Mouse (Mus musculus): Measurements from ENCODE around the gene 1110017D15Rik.

1110017D15Rik gene
- long read RNA-seq, experiment 1, result 0 reads
- long read RNA-seq, experiment 2, partial matches to known transcripts, result 0 of 1 reads
- long read RNA-seq, experiment 2, other reads (novel, unspliced or antisense), result 0 of 1 reads

DNA sequence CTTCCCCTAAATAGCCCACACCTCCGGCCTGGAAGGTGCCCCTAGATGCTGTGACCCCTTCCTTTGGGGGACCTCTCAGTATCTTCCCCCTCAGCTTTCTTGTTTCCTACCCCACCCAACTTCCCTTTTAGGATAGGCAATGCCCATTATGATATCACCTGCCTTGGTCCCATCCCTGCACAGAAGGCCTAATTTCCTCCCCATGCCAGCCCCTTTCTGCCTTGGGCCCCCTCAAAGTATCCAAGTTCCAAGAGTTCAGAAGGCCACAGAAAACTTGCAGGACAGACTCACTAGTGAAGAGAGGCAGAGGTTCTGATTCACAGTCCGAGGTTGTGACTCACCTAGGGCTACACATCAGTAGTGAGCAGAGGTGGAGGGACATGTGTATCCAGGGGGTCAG, at the start of gene 1110017D15Rik:
Gene 1110017D15Rik (minus strand): TSS at position 101 of the 400 bp plus-strand sequence.
- intact Hi-C loops (cut with DNase I), result no loop called here

GRCm38 (mm10) chr4:41566123-41566522, 49.0 kb upstream of the 1110017D15Rik start:
- intact Hi-C loops (cut with DNase I), result loop anchor here (5.0 kb wide), 1 partner anchor 146 kb away; the partner anchor contains the start of gene Rpp25l

DNA sequence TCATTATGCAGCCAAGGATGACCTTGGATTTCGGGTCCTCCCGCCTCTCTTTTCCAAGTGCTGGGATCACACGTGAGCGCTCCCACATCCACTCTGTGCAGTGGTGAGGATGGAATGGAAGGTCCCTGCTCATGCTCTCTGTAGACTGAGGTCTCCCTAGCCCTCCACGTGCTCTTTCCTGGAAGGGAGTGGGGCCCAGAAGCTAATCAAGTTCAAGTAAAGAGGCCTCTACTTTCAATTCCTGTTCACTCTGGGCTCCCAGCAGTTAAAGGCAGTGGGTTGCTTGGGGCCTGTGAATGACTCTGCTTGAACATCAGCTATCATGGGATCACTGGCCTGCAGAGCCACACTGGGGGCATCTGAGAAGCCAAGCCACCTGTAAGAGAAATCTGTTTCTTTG, 46.2 kb upstream of the 1110017D15Rik start:
- intact Hi-C loops (cut with DNase I), result no loop called here

- intact Hi-C loops (cut with DNase I), result no loop called here
Observed at GRCm38 (mm10) chr4:41557092-41557491, 40.0 kb upstream of the 1110017D15Rik start.

DNA sequence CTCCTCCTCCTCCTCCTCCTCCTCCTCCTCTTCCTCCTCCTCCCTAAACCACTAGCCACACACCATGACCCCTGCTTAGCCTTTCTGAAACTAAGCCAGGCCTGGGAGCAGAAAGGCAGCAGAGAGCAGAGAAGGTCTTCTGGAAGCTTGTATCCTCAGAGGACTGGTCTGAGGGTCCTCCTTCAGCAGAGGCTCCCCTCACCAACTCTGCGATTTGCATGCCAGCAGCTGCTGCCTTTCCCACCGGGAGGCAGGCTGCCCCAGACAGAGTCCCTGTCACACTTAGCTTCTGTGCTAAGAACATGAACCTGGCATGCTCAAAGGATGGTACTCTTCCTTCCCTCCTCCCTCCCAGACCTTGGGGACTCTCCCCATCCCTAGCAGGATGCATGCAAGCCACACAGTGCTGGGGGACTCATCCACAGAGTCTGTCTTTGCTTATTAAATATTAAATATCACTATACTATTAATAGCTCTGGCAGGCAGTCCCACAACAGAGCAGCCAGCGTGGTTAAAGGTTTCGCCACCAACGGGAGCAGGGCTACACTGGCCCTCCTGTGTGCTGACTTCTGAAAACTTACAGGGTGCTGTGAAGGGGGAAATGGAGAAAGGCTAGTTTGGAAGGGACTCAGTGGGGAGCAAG, 39.3 kb upstream of the 1110017D15Rik start:
- intact Hi-C loops (cut with DNase I), result no loop called here

- intact Hi-C loops (cut with DNase I), result no loop called here
Observed at GRCm38 (mm10) chr4:41554994-41555663, 38.0 kb upstream of the 1110017D15Rik start.

DNA sequence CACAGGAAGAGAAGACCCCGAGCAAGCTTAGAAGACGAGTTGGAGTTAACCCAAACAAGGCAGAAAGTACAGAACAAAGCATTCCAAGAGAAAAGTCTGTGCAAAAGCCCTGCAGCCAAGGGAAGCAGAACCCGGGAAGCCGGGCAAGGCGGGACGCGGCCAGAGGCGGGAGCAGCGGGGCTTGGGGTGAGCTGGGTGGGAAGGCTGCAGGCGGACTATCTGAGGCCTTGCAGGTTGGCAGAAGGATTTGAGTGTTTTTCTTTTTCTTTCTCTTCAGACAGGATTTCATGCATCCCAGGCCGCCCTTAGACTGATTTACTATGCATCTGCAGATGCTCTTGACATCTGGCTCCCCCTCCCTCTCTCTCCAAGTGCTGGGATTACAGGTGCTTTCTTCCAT, 36.0 kb upstream of the 1110017D15Rik start:
- intact Hi-C loops (cut with DNase I), result loop anchor here (2.0 kb wide), 3 partner anchors 62 to 154 kb away; no protein-coding TSS in a partner anchor

DNA sequence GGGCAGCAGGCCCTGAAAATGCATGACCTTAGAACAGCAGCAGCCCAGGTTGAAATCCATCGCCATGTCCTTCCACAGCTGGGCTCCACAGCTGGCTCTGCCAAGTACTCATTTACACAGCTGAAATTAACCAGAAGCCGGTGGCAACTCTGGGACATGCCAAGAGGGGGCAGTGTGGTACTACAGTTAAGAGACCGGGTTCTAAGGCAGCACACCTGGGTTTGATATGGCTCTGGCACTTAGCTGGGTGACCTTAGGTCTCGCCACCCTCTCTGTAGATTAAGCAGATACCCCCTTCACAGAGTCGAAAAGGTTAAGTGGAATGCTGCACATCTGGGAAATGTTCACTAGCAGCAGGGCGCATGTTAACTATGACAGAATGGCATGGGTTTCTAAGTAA, 35.4 kb upstream of the 1110017D15Rik start:
- intact Hi-C loops (cut with DNase I), result loop anchor here (2.0 kb wide), 3 partner anchors 62 to 154 kb away; no protein-coding TSS in a partner anchor

DNA sequence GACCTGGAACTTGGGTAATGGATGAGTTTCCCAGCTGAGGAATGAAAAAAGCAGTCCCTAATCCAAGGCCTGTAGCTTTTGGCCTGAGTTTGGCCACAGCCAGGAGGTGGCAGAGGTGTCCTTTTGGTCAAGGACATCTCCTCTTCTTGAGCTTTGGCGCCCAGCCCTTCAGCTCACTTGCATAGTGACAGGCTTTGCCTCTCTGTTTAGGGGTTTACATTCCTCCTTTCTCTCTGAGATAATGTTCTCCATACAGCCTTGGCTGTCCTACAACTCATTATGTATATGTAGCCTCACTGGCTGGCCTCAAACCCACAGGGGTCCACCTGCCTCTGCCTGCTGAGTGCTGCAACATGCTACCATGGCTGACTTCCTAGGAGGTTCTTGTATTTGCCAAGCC, 30.0 kb upstream of the 1110017D15Rik start:
- intact Hi-C loops (cut with DNase I), result no loop called here

GRCm38 (mm10) chr4:41545985-41546384, 28.9 kb upstream of the 1110017D15Rik start:
- intact Hi-C loops (cut with DNase I), result no loop called here

DNA sequence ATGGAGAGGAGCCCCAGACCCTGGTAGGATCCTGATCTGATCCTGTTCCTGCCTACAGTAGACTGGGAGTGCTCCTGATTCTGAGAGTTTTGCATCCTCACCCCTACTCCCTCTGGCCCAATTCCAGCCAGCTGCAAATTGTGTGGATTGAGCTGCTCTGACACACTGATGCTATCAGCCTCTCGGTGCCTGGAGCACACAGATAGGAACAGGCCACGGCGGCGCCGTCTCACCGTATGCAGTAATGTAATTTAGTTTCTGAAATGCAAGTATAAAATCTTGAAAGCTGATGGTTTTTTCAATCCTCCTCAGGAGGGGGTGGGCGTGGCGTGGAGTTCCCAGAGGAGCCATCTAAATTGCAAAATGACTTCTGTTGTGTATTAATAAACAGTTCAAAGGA, 25.0 kb upstream of the 1110017D15Rik start:
- intact Hi-C loops (cut with DNase I), result no loop called here

GRCm38 (mm10) chr4:41534866-41535265, 17.7 kb upstream of the 1110017D15Rik start:
- intact Hi-C loops (cut with DNase I), result no loop called here

DNA sequence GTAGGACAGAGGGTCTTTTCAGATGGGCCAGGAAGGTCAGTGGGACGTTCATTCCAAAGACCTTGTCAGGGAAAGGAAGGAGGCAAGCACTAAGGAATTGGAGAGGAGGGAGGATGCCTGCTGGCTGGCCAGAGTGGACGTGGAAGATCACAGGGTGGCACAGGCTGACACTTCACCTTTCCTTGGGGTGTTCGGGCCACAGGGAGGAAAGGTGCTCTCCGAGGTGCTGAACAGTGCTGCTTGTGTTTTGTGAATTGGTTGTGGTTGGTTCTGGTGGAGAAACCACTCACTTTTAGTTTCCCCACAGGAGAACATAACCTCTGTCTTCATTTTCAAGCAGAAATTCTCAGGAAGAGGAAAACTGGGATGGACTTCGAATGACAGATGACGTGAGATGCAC, 15.3 kb upstream of the 1110017D15Rik start:
- intact Hi-C loops (cut with DNase I), result no loop called here

DNA sequence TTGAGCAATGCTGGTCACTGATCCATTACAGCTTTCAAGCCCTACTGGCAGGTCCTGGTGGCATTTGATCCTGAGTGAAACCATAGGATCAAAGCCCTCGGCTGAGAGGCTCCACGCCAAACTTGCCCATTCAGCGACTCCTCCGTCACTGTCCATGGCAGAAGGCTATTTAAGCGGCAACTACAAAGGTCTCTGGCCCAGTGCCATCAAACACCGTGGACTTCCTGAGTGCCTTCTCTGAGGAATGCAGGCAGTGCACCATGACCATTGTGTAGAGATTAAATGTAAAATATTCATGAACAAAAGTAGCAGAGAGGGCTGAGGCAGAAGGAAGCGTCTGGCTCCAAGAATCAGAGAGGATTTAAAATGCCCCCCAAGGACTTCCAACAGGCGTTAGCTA, 10.9 kb upstream of the 1110017D15Rik start:
- intact Hi-C loops (cut with DNase I), result no loop called here

- intact Hi-C loops (cut with DNase I), result no loop called here
Observed at GRCm38 (mm10) chr4:41527076-41527475, 9.9 kb upstream of the 1110017D15Rik start.

GRCm38 (mm10) chr4:41526553-41526952, 9.4 kb upstream of the 1110017D15Rik start:
- intact Hi-C loops (cut with DNase I), result no loop called here

- intact Hi-C loops (cut with DNase I), result loop anchor here (5.0 kb wide), 1 partner anchor 72 kb away; no protein-coding TSS in a partner anchor
Observed at GRCm38 (mm10) chr4:41524829-41525228, 7.7 kb upstream of the 1110017D15Rik start.

DNA sequence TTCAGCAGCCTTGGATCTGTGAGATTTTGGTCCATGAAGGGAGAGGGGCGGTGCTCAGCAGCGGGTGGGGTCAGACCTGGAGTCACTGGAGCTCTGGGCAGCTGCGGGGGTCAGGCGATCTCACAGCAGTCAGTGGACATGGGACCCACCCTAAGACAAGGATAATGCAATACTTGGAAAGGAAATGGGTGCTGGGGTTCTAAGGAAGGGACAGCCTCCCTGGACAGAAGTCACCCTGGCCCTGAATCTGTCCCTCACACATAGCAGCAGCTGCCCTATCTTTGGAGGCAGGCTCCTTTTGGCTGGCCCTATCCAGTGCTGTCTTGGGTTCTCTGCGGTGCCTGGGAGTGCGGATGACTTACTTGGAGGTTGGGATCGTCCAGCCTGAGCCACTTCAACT, 6.7 kb upstream of the 1110017D15Rik start:
- intact Hi-C loops (cut with DNase I), result loop anchor here (5.0 kb wide), 1 partner anchor 73 kb away; no protein-coding TSS in a partner anchor

GRCm38 (mm10) chr4:41522788-41523187, 5.7 kb upstream of the 1110017D15Rik start:
- intact Hi-C loops (cut with DNase I), result loop anchor here (5.0 kb wide), 1 partner anchor 75 kb away; no protein-coding TSS in a partner anchor

DNA sequence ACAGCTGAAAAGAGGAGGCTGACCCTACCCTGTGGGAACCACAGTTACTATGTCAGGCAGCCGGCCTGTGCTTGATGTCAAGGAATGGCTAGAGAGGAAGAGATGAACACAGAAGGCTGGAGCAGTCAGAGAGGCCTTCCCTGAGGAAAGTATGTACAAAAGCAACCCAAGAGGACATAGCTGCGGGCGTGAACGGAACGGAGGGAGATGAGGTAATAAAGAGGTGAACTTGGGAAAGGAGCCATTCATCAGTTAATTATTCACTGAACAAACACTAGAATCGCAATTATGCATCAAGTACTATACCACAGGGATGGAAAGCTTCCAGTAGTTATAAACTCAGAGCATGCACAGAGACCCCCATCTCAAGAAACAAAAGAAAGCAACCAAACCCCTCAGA, 5.0 kb upstream of the 1110017D15Rik start:
- intact Hi-C loops (cut with DNase I), result loop anchor here (5.0 kb wide), 1 partner anchor 75 kb away; no protein-coding TSS in a partner anchor

DNA sequence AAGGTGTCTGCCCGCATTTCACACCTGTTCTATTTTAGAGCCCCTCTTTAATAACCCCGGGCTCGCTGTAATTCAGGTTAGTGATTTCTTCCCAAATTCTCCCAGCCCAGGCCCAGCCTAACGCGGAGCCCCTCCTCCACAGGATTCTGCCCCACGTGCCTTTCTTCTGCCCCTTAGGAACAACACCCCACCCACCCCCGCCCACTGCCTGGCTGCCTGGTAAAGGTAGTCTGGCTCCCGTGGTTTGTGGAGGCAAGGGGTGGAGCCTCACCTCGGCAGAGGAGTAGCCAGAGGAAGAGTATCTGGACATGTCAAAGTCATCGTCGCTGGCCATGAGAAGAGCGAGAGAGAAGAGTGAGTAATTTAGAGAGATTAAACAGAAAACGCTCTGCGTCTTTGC, 3.5 kb upstream of the 1110017D15Rik start:
- intact Hi-C loops (cut with DNase I), result loop anchor here (5.0 kb wide), 1 partner anchor 77 kb away; no protein-coding TSS in a partner anchor

DNA sequence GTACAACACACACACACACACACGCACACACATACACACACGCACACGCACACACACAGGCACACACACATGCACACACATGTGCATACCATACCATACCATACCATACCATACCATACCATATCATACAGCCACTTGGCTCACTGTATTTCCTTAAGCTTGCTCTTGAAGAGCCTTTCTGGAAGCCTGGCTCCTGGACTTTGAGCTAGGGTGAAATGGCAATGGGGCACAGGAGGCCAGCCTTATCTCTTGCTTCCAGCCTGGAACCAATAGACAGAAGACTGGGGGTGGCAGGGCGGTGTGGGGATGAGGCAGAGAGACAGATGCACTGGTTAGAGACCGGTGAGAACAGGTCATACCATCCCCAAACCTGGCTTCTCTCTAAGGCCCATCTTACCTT, 2.1 kb upstream of the 1110017D15Rik start:
- intact Hi-C loops (cut with DNase I), result no loop called here
